Mouse (Mus musculus): ENCODE results near the gene Tenm4. TPM values are rescaled to one million over a fixed set of nuclear protein-coding genes. Genes with fewer than 3 reads are reported as not detected.

The Tenm4 gene
- total and polyA plus RNA-seq, 2 experiments from 2014 or later, result 1.4 to 5.9 TPM

DNA sequence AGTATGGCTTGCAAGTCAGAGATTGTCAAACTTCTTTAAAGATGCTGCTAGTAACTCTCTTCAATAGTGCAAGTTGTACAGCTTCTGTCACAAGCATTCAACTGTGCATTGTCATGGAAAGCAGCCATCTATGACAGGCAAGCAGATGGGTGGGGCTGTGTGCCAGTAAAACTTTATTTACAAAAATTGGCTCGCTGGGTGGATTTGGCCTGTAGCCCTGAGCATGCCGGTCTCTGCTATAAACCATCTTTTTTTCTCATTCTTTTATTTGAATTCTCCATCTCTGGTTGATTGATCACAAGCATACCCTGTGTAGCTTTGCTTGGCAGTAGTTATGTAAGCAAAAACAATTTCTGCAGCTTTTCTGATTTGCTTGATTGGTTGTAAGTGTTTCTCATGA is 119.5 kb downstream of the Tenm4 start:
- DNase-seq (ENCODE audit: low spot score), result no peak

DNA sequence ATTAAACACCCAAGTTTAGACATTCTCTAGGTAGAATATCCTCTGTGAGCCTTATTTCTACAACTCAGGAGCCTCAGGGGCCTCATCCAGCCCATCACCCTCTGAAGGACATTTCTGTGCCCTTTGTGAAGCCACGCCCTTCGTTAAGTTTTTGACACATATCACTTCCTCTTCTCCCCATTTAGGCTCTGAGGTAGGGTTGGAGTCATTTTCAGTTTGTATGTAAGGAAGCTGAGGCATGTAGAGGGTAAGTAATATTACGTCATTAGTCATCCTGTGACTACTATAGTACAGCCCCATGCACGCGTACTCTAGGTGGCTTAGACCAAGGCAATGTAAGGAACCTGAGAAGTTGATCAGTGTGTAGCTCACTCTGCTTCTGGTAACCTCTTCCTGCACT is 124.9 kb downstream of the Tenm4 start:
- TF ChIP-seq EP300 (IDR thresholded peaks at IDR 0.05; ENCODE audit: low read depth) (no peak), CTCF (IDR thresholded peaks at IDR 0.05; ENCODE audit: low read depth) (no peak)
- no peaks in the 10 kb centered on the region for H3K36me3 ChIP-seq (replicated peaks; ENCODE audit: control insufficient read depth, insufficient read depth, low read length)
- H3K27ac ChIP-seq (ENCODE audit: low read depth), result no peak overlapping the region
- DNase-seq (ENCODE audit: low spot score) (no peak), ATAC-seq (ENCODE audit: insufficient read depth, low read depth) (no peak)
- H3K4me3 ChIP-seq (ENCODE audit: low read depth, low read length), result no peak overlapping the region
- 84% methylated on average over 5 of the region's 5 CpGs for WGBS
- H3K9ac ChIP-seq (replicated peaks; ENCODE audit: low read depth, low read length), result no peak overlapping the region
- H3K9me3 ChIP-seq (replicated peaks; ENCODE audit: control insufficient read depth, low read length), result no peaks in the 10 kb centered on the region
- no peaks in the 10 kb centered on the region for H3K27me3 ChIP-seq (ENCODE audit: control insufficient read depth, insufficient read depth, low read length)
- no peaks in the 10 kb centered on the region for H3K4me1 ChIP-seq (ENCODE audit: control insufficient read depth, insufficient read depth)
- H3K4me2 ChIP-seq (ENCODE audit: low read depth, low read length), result no peak overlapping the region

More for the DNA sequence above, 119.5 kb downstream of the Tenm4 start:
- Histone ChIP-seq H3K4me2 (ENCODE audit: low read depth, low read length) (no peak overlapping the region), H3K27ac (ENCODE audit: low read depth) (no peak overlapping the region), H3K9ac (replicated peaks; ENCODE audit: low read depth, low read length) (no peak overlapping the region), H3K9me3 (replicated peaks; ENCODE audit: control insufficient read depth, low read length) (no peaks in the 10 kb centered on the region), H3K36me3 (replicated peaks; ENCODE audit: control insufficient read depth, insufficient read depth, low read length) (no peaks in the 10 kb centered on the region), H3K4me3 (ENCODE audit: low read depth, low read length) (no peak overlapping the region), H3K4me1 (ENCODE audit: control insufficient read depth, insufficient read depth) (no peaks in the 10 kb centered on the region), H3K27me3 (ENCODE audit: control insufficient read depth, insufficient read depth, low read length) (no peaks in the 10 kb centered on the region)
- 79% methylated on average over 2 of the region's 2 CpGs for WGBS
- TF ChIP-seq CTCF (IDR thresholded peaks at IDR 0.05; ENCODE audit: low read depth) (no peak), EP300 (IDR thresholded peaks at IDR 0.05; ENCODE audit: low read depth) (no peak)
- no peak for ATAC-seq (ENCODE audit: insufficient read depth, low read depth)

DNA sequence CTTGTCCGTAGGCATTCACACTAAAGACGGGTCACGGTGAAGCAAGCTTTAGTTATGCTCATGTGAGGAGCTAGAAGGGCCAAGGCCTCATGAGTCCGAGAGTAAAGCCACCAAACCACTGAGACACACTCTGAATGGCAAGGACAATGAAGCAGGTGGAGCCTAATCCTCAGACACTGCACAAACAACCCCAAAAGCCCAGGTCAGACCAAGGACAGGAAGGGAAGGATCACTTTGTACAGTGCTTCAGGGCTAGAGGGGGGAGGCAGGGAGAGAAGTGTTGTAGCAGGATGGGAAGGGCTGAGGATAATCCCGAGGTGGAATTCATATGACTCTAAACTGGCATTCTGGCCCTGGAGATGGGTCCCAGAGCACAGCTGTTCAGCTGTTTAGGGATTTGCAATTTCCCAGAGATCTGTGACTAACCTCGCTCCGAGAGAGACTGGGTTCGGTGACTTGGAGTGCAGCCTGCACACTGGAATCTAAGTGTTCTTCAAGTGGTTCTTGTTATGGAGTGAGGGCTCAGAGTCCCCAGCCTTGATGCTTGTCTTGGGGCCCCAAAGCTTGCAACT is 129.9 kb downstream of the Tenm4 start:
- Histone ChIP-seq H3K27ac (ENCODE audit: low read depth) (no peak overlapping the region), H3K4me3 (ENCODE audit: low read depth, low read length) (no peak overlapping the region), H3K9ac (replicated peaks; ENCODE audit: low read depth, low read length) (no peak overlapping the region), H3K9me3 (replicated peaks; ENCODE audit: control insufficient read depth, low read length) (no peaks in the 10 kb centered on the region), H3K36me3 (replicated peaks; ENCODE audit: control insufficient read depth, insufficient read depth, low read length) (no peaks in the 10 kb centered on the region), H3K27me3 (ENCODE audit: control insufficient read depth, insufficient read depth, low read length) (no peaks in the 10 kb centered on the region), H3K4me1 (ENCODE audit: control insufficient read depth, insufficient read depth) (peaks cover 6% of the 10 kb centered on the region; the same call in 1 of the 2 replicates), H3K4me2 (ENCODE audit: low read depth, low read length) (no peak overlapping the region)
- DNase-seq (ENCODE audit: low spot score) (no peak), ATAC-seq (ENCODE audit: insufficient read depth, low read depth) (no peak)
- no peak for TF ChIP-seq CTCF (IDR thresholded peaks at IDR 0.05; ENCODE audit: low read depth)
- TF ChIP-seq EP300 (IDR thresholded peaks at IDR 0.05; ENCODE audit: low read depth), result no peak
- 76% methylated on average over 8 of the region's 8 CpGs for WGBS

DNA sequence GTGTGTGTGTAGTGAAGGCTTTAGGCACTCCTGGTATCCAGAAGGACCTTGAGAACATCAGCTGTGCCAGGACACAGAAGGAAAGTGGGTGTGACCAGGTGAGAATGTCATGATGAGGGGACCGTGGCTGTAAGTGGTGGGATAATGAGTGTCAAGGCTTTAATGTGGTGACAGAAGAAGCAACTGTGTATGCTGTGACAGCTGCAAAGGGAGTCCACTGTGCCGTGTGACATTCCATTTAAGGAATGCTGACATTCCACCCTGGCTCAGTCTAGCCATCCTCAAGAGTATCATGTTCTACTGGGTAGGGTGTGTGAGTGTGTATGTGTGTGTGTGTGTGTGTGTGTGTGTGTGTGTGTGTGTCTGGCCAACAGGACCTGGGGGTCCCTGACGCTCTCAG is 130.8 kb downstream of the Tenm4 start:
- no peak overlapping the region for H3K4me3 ChIP-seq (ENCODE audit: low read depth, low read length)
- DNase-seq (ENCODE audit: low spot score) (no peak), ATAC-seq (ENCODE audit: insufficient read depth, low read depth) (peak; percentile 53; the same call in 1 of the 2 replicates)
- no peak for TF ChIP-seq CTCF (IDR thresholded peaks at IDR 0.05; ENCODE audit: low read depth)
- TF ChIP-seq EP300 (IDR thresholded peaks at IDR 0.05; ENCODE audit: low read depth), result no peak
- H3K4me1 ChIP-seq (ENCODE audit: control insufficient read depth, insufficient read depth), result peaks cover 6% of the 10 kb centered on the region; the same call in 1 of the 2 replicates
- H3K9me3 ChIP-seq (replicated peaks; ENCODE audit: control insufficient read depth, low read length), result no peaks in the 10 kb centered on the region
- no peaks in the 10 kb centered on the region for H3K36me3 ChIP-seq (replicated peaks; ENCODE audit: control insufficient read depth, insufficient read depth, low read length)
- WGBS, result 43% methylated on average over 3 of the region's 3 CpGs
- H3K27me3 ChIP-seq (ENCODE audit: control insufficient read depth, insufficient read depth, low read length), result no peaks in the 10 kb centered on the region
- no peak overlapping the region for H3K27ac ChIP-seq (ENCODE audit: low read depth)
- H3K4me2 ChIP-seq (ENCODE audit: low read depth, low read length), result no peak overlapping the region
- H3K9ac ChIP-seq (replicated peaks; ENCODE audit: low read depth, low read length), result no peak overlapping the region

DNA sequence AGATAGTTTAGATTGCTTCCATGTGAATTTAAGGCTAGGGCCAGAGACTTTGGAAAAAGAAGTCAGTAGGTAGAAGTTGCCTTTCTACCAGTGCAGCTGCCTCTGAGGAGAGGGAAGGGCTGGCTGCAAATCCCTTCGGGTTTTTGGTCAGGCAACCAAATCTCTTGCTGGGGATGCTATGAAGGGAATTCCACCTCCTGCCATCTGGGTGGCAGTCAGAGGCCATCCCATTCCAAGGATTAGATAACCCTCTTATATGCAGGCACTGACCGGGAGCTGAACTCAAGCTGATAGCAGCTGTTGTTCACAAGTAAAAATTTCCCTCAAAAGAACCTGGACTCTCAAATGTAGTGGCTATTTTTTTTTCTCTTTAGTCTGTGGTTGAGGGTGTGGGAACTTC is 132.9 kb downstream of the Tenm4 start:
- Histone ChIP-seq H3K4me3 (ENCODE audit: low read depth, low read length) (no peak overlapping the region), H3K36me3 (replicated peaks; ENCODE audit: control insufficient read depth, insufficient read depth, low read length) (no peaks in the 10 kb centered on the region), H3K27me3 (ENCODE audit: control insufficient read depth, insufficient read depth, low read length) (no peaks in the 10 kb centered on the region), H3K27ac (ENCODE audit: low read depth) (no peak overlapping the region), H3K4me1 (ENCODE audit: control insufficient read depth, insufficient read depth) (peaks cover 6% of the 10 kb centered on the region; the same call in 1 of the 2 replicates), H3K4me2 (ENCODE audit: low read depth, low read length) (no peak overlapping the region), H3K9ac (replicated peaks; ENCODE audit: low read depth, low read length) (no peak overlapping the region), H3K9me3 (replicated peaks; ENCODE audit: control insufficient read depth, low read length) (no peaks in the 10 kb centered on the region)
- DNase-seq (ENCODE audit: low spot score) (no peak), ATAC-seq (ENCODE audit: insufficient read depth, low read depth) (no peak)
- 9% methylated on average over 2 of the region's 2 CpGs for WGBS
- TF ChIP-seq CTCF (IDR thresholded peaks at IDR 0.05; ENCODE audit: low read depth), result no peak
- no peak for TF ChIP-seq EP300 (IDR thresholded peaks at IDR 0.05; ENCODE audit: low read depth)

DNA sequence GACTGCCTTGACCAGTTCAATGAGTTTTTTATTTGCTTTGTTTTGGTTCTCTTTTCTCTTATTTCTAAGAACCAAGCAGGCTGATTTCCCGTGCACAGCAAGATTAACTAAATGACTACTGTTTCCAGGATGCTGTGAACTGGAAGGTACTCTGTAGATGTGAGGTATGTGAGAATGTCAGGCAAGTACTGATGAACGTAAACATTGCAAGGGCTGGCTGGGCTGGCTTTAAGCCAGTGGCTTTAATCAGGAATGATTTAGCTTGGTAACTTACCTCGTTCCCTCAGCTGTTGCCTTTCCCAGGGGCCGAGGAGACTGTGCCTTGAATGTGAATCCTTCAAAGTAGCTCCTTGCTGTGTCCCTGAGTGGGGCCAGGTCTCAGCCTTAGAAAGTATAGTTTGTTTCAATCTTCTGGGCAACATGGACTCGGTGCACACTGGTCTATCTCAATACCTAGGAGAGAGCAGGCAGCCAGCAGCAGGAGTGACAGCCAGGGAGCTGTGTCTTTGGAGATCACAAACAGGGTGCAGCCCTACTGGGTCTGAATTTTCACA is 134.4 kb downstream of the Tenm4 start:
- Histone ChIP-seq H3K4me2 (ENCODE audit: low read depth, low read length) (no peak overlapping the region), H3K27ac (ENCODE audit: low read depth) (no peak overlapping the region), H3K36me3 (replicated peaks; ENCODE audit: control insufficient read depth, insufficient read depth, low read length) (no peaks in the 10 kb centered on the region), H3K4me3 (ENCODE audit: low read depth, low read length) (no peak overlapping the region), H3K4me1 (ENCODE audit: control insufficient read depth, insufficient read depth) (peaks cover 6% of the 10 kb centered on the region; the same call in 1 of the 2 replicates), H3K27me3 (ENCODE audit: control insufficient read depth, insufficient read depth, low read length) (no peaks in the 10 kb centered on the region), H3K9me3 (replicated peaks; ENCODE audit: control insufficient read depth, low read length) (no peaks in the 10 kb centered on the region), H3K9ac (replicated peaks; ENCODE audit: low read depth, low read length) (no peak overlapping the region)
- TF ChIP-seq CTCF (IDR thresholded peaks at IDR 0.05; ENCODE audit: low read depth), result no peak
- no peak for TF ChIP-seq EP300 (IDR thresholded peaks at IDR 0.05; ENCODE audit: low read depth)
- DNase-seq (ENCODE audit: low spot score) (no peak), ATAC-seq (ENCODE audit: insufficient read depth, low read depth) (no peak)
- WGBS, result 36% methylated on average over 5 of the region's 5 CpGs

Data from heart, postnatal 0 days (tissue).